Mouse (Mus musculus) brain, embryonic 14.5 days (tissue): ENCODE results near the gene Gm49661. TPM values are rescaled to one million over a fixed set of nuclear protein-coding genes. Genes with fewer than 3 reads are reported as not detected.

ENCODE experiments used
- DNase-seq: peaks from one replicate; pipeline ENCODE4 v3.0.0-alpha.2; 2011; ENCODE audit warnings: low read depth
- CTCF ChIP-seq: fragments of 200-500 bp; IDR thresholded peaks from 2 replicates; pipeline ENCODE4 v1.5.1; 2012; ENCODE audit warnings: inconsistent platforms, mild to moderate bottlenecking, moderate library complexity, borderline replicate concordance; ENCODE audit not compliant: insufficient read depth, insufficient read length; ENCODE audit errors: extremely low read depth
- POLR2A ChIP-seq: fragments of 200-500 bp; IDR thresholded peaks from 2 replicates; pipeline ENCODE4 v1.6.1; 2012; ENCODE audit warnings: mild to moderate bottlenecking, inconsistent platforms, borderline replicate concordance; ENCODE audit not compliant: poor library complexity, insufficient read depth, insufficient read length, severe bottlenecking; ENCODE audit errors: extremely low read depth
- polyA plus RNA-seq: library from polyadenylated mRNA; depleted of rRNA; stranded (reverse); fragments of >200 nt; gene quantifications from 2 replicates; pipeline ENCODE4 v1.2.3, GENCODE M21; 2012

The Gm49661 gene
- polyA plus RNA-seq, 1 experiment = not detected

DNA sequence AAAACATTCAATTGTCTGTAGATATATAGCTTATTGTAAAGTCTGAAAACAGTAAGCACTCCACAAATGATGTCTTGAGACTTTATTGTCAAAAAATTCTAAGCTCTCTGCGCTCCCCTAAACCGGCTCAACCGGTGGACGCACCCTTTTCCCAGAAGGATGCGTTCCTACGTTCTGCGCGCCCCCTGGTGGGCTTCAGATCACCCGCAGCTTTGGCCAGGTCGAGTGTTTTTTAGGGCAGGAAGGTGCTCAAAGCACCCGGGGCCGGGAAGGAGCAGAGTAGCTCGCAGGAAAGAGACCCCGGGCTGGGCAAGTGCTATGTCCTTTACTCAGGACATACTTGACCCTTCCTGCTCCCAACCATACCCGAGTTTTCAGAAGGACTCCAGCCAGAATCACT lies 20.6 kb upstream of the Gm49661 start:
- peak; percentile 94 for DNase-seq
- peak; percentile 90 for TF ChIP-seq CTCF
- TF ChIP-seq POLR2A = 0 out of 2 replicates have a peak, but pooled peaks have one; percentile 4

GRCm38 (mm10) chr8:84989311-84989731 lies 20.1 kb upstream of the Gm49661 start:
- TF ChIP-seq POLR2A (no peak), CTCF (no peak)
- no peak for DNase-seq

DNA sequence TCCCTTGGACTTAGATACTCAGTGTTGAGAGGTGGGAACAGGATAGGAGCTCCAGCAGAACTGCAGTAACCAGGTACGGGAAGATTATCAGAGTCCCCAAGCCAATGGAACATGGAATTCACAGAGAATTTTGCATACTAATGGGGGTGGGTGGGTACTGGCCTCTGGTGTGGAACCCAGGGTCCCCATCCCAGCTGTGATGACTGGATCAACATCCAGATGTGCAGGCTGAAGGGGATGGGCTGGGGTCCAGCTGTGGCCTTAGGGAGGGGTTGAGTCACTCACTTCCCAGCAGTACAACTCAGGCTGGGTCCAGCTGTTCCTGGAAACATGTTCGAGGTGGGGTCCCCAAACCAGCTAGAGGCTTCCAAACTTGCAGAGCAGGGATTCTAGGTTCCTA lies 18.7 kb upstream of the Gm49661 start:
- TF ChIP-seq POLR2A (no peak), CTCF (no peak)
- no peak for DNase-seq

DNA sequence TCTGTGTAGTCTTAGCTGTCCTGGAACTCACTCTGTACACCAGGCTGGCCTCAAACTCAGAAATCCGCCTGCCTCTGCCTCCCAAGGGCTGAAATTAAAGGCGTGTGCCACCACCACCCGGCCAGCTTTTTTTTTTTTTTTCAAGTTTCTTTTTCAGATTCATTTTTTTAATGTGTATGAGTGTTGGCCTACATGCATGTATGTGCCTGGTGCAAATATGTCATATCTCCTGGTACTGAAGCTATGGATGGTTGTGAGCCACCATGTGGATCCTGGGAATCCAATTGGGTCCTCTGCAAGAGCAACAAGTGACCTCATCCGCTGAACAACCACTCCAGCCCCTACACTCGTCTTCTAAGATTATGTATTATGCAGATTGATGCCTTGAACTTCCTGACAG lies 18.2 kb upstream of the Gm49661 start:
- TF ChIP-seq POLR2A (no peak), CTCF (no peak)
- no peak for DNase-seq

DNA sequence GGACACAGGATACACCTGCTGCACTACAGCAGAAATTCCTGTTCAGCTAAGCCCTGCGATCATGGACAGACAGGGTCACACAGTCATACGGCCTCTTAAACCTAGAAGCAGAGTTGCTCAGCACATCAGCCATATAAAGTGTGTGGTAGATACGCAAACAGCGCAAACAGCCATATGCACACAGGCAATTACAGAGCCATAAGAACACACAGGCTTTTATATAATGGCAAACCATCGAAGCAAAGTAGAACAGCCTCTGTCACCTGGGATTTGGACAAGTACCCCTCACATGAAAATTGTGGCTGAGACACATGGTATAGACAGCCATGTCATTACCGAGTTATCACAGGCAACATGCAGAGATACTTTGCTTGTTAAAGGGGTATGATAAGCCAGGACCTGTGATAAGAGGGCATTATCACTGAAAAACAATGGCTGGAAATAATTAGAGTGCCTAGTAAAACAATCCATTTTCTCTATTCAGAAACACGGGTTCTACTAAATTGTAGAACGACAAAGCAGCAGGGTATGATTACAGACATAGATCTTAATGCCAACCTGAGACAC lies 17.2 kb upstream of the Gm49661 start:
- DNase-seq = no peak
- TF ChIP-seq POLR2A (no peak), CTCF (no peak)

DNA sequence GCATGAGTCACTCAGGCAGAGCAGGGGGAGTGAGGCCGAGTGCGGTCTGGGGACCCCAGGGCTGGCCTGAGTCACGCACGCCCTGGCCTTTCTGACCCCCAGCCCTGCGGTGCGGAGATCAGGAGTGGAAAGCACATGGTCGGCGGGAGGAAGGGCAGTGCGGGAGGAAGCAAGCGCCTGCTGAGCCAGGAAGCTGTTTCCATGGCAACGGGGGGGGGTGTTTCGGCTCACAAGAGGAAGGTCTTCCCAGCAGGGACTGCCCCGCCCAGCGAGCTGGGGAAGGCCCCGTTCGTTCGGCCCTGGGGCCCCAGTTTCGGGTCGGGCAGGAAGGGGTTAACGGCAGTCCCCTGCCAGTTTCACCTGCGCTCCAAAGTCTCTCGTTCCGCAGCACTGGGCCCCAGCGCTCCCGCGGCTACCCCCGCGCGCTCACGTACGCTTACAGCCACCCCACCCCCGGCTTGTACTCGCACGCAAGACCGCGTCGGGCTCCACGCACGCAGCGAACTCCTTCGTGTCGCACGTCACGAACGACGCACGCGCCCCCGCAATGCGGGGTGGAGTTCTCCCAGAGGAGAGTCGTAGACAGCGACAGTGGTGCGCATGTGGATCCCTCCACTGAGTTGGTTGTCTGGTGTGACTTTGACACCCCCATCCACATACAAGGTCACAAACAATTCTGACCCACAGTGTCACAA lies 16.6 kb upstream of the Gm49661 start:
- peak; percentile 93 for DNase-seq
- TF ChIP-seq CTCF (no peak), POLR2A (no peak)

DNA sequence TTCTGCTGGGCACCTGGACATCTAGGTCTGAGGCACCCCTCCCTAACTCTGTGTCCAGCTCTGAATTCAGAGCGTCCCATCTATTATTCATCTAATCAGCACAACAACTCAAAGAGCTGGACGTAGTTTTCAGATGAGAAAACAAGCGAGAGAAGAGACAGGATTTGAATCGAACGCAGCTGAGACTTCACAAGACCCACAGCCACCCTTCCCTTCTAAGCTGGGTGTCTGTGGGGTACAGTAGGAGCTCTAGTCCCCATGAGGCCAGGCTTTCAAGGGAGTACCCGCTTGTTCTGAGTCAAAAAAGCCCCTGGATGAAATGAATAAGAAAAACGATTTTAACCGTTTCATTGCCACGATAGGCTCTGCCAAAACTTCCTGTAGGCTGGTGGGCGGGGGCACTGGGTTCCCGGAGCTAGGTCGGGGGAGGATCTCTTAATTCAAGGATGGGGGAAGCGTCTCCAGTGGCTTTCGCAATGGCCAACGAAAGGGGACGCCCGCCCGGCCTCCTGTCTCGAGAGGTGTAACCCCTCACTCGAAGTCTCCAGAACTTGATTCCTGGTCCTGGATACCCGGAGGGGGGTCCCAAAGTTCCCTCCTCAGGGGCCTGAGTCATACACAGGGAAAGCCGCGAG lies 15.9 kb upstream of the Gm49661 start:
- no peak for DNase-seq

GRCm38 (mm10) chr8:84984294-84985048 lies 15.2 kb upstream of the Gm49661 start:
- TF ChIP-seq POLR2A (no peak), CTCF (no peak)
- no peak for DNase-seq

More for the DNA sequence above, 15.9 kb upstream of the Gm49661 start:
- no peak for TF ChIP-seq POLR2A

- no peak for DNase-seq
- TF ChIP-seq POLR2A = no peak
- TF ChIP-seq CTCF = no peak
Observed at GRCm38 (mm10) chr8:84982499-84983011, 13.3 kb upstream of the Gm49661 start.

- no peak for DNase-seq
- no peak for TF ChIP-seq CTCF
- no peak for TF ChIP-seq POLR2A
Observed at GRCm38 (mm10) chr8:84981644-84982498, 12.6 kb upstream of the Gm49661 start.

DNA sequence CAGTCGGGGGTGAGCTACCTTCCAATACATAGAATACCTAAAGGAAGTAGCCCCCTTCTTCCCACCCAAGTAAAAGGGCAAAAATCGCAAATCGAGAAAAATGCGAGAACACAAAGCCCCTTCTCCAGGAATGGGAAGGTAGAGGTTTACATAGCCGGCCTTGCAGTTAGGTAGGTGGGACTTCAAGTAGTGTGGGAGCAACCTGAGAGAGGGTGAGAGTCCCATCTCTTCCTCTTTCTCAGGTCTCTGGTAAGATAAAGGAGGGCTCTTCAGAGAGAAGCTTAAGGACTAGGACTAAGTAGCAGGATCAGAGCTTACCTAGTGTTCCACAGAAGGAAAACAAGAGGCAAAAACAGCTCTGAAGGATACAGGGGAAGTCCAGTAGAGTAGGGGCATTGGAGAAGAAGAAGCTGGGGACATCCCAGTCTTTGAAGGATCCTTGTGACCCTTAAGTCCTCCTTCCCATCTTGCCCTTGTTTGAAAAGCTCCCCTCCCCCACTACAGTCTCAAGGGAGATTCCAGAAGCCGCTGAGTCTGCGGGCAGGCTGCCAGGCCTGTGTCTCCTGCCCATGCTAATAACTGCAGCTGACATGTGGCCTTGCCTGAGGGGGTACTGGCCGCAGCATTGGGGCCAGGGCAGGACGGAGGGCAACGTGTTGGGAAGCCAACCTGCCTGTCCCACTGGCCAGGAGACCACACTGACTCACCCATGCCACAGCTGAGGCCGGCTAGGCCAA lies 11.6 kb upstream of the Gm49661 start:
- peak; percentile 79 for DNase-seq
- TF ChIP-seq POLR2A = no peak
- no peak for TF ChIP-seq CTCF

- no peak for TF ChIP-seq POLR2A
- no peak for TF ChIP-seq CTCF
Observed at GRCm38 (mm10) chr8:84979599-84980421, 10.6 kb upstream of the Gm49661 start.

More at GRCm38 (mm10) chr8:84979599-84980421, 10.6 kb upstream of the Gm49661 start:
- peak; percentile 96 for DNase-seq
